Mouse (Mus musculus): ENCODE data around the gene Cpsf3. TPM values are rescaled to one million over a fixed set of nuclear protein-coding genes. Genes with fewer than 3 reads are reported as not detected.

Cpsf3 gene
- total RNA-seq, 2 experiments from 2014 or later: 48.2 to 50.7 TPM

- no peak for DNase-seq (ENCODE audit: extremely low spot score in 1 of 2, low spot score in 1 of 2)
These were observed 45.9 kb downstream of the Cpsf3 start for GRCm38 (mm10) chr12:21330961-21331576.

GRCm38 (mm10) chr12:21331711-21332110, 46.5 kb downstream of the Cpsf3 start:
- no peak for DNase-seq (ENCODE audit: extremely low spot score in 1 of 2, low spot score in 1 of 2)

DNA sequence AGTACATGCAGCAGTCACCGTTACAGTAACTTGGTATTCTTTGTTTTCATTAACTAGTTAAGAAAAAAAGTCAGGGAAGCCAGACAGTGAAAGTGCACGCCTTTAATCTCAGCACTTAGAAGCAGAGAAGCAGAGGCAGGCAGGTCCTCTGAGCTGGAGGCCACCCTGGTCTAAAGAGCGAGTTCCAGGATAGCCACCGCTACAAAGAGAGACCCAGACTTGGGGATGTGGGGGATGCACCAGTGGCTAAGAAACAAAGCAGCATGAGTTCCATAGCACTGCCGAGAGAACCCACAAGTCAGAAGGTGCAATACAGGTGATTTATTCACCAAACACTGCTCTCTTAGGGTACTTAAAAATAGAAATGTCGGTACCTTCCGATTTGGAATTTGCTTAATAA, 47.8 kb downstream of the Cpsf3 start:
- no peak for DNase-seq (ENCODE audit: extremely low spot score in 1 of 2, low spot score in 1 of 2)

DNA sequence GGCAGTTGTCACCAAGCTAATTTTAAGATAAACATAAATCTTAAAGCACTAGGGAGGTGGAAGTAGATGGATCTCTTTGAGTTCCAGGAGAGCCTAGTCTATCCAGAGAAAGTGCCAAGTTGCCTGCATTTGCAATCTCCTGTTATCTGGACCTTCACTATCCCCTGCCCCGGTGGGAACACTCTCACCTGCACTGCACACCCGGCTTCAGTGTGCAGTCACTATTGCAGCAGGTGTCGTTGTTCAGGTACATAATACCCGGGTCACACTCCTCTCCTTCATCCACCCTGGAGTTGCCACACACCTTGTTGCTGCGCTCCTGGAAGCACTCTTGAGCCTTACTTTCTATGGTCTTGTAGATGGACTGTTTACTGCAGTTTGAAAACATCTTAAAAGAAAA, 48.6 kb downstream of the Cpsf3 start:
- DNase-seq (ENCODE audit: extremely low spot score in 1 of 2, low spot score in 1 of 2): no peak

DNA sequence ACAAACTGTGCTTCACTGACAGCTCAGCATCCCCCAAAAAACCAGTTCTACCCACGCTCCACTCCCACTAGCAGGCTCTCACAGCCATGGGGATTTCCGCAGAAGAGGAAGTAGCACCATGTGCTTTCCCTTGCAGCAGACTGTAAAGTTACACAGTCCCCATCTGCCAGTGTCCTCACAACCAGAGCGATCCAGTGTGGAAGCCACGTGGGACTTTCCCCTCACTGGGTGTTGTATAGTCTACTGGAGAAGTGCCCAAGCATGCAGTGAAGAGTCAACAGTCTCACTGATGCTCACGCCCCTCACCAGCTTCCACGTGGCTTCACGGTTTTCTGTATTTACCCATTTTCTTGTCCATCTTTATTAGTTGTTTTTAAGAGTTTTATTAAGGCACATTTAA, 50.7 kb downstream of the Cpsf3 start:
- DNase-seq (ENCODE audit: extremely low spot score in 1 of 2, low spot score in 1 of 2): peak in 1 of 2 experiments; percentile 31

DNA sequence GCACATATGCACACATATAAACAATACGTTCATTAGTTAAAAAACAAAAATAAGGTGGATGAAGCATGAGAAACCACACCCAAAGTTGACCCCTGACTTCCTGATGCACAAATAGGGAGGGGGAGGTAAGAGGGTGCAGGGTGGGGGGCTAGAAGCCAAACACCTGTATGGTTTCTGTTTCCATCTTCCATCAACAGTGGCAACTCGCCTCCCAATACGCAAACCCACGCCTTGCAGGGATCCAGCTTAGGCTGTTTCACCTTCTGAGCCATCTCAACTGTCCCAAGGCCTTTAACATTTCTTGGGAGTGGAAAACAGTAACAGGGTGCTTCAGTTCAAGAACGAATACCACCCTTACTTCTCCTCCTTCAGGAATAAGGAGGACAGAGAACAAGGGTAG, 52.0 kb downstream of the Cpsf3 start:
- no peak for DNase-seq (ENCODE audit: extremely low spot score in 1 of 2, low spot score in 1 of 2)

- no peak for DNase-seq (ENCODE audit: extremely low spot score in 1 of 2, low spot score in 1 of 2)
These were observed 55.5 kb downstream of the Cpsf3 start for GRCm38 (mm10) chr12:21340674-21341073.

GRCm38 (mm10) chr12:21346972-21347371, 61.8 kb downstream of the Cpsf3 start:
- DNase-seq (ENCODE audit: extremely low spot score in 1 of 2, low spot score in 1 of 2): no peak

GRCm38 (mm10) chr12:21350113-21350876, 65.1 kb downstream of the Cpsf3 start:
- no peak for DNase-seq (ENCODE audit: extremely low spot score in 1 of 2, low spot score in 1 of 2)

DNA sequence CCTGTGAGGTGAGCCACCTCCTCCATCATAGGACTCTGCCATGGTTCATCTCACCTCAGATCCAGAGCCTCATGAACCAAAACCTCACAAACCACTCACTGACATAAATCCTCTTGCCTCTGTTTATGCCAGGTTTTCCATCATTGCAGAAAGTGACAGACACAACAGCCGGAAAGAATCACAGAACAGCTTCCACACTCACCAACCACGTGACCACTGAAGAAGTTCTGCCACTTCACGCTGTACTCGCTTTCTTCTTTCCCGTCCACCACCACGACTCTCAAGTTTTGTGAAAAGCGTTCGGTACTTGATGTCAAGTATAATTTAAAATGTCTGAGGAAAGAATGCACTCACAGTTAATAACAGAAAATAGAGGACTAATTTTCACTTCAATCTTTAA, 68.5 kb downstream of the Cpsf3 start:
- no peak for DNase-seq (ENCODE audit: extremely low spot score in 1 of 2, low spot score in 1 of 2)

DNA sequence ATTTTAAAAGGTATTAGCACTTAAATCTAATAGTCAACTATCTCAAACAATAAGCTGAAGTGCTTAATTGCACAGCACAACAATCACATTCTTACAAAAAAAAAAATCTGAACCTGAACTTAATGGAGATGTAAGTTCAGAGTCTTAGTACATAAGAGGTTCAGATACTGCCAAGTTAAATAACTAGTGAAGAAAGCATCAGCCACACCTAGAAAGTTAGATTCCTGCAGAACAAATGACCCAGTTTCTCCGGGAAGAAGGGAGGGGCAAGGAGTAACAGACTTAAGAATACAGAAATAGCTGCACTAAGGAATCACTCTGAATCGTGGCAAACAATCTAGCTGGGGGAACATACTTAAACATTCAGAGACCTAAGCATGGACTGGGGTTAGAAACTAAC, 77.5 kb downstream of the Cpsf3 start:
- DNase-seq (ENCODE audit: extremely low spot score in 1 of 2, low spot score in 1 of 2): no peak

GRCm38 (mm10) chr12:21363195-21363594, 78.0 kb downstream of the Cpsf3 start:
- no peak for DNase-seq (ENCODE audit: extremely low spot score in 1 of 2, low spot score in 1 of 2)

Other genes with a start within 250 kb of the Cpsf3 start
- 10 to 100 TPM; 44.4 to 48.6 TPM for gene Itgb1bp1, start 893 bp downstream of the Cpsf3 start, total RNA-seq (2021)
- 10 to 100 TPM; 13.5 to 14.3 TPM for gene Iah1, start 31.0 kb downstream of the Cpsf3 start, total RNA-seq (2021)
- gene Adam17, start 88.2 kb downstream of the Cpsf3 start, total RNA-seq (2021): 10 to 100 TPM; 17.6 to 22.0 TPM
- 100 to 1,000 TPM; 454 to 540 TPM for gene Ywhaq, start 132.2 kb downstream of the Cpsf3 start, total RNA-seq (2021)

Measured in layer of hippocampus, postnatal 25 days (tissue).